Mouse (Mus musculus): Measurements from ENCODE around the gene Commd7. TPM values are rescaled to one million over a fixed set of nuclear protein-coding genes. Genes with fewer than 3 reads are reported as not detected.

The Commd7 gene
- total RNA-seq, 2 experiments from 2014 or later: 27.4 to 31.8 TPM

GRCm38 (mm10) chr2:153633259-153633658 lies 678 bp upstream of the Commd7 start:
- DNase-seq (ENCODE audit: low spot score in 2 of 2): no peak
- intact Hi-C loops (cut with DNase I): no loop called here

- intact Hi-C loops (cut with DNase I): no loop called here
- DNase-seq (ENCODE audit: low spot score in 2 of 2): no peak
These were observed 268 bp upstream of the Commd7 start for GRCm38 (mm10) chr2:153632871-153633226.

- intact Hi-C loops (cut with DNase I): no loop called here
- DNase-seq (ENCODE audit: low spot score in 2 of 2): no peak
These were observed 1.6 kb downstream of the Commd7 start for GRCm38 (mm10) chr2:153630950-153631349.

- DNase-seq (ENCODE audit: low spot score in 2 of 2): no peak
- intact Hi-C loops (cut with DNase I): no loop called here
These were observed 10.1 kb downstream of the Commd7 start for GRCm38 (mm10) chr2:153622449-153622848.

GRCm38 (mm10) chr2:153618889-153619288 lies 13.7 kb downstream of the Commd7 start:
- DNase-seq (ENCODE audit: low spot score in 2 of 2): no peak
- intact Hi-C loops (cut with DNase I): no loop called here

- intact Hi-C loops (cut with DNase I): no loop called here
- DNase-seq (ENCODE audit: low spot score in 2 of 2): no peak
These were observed 14.1 kb downstream of the Commd7 start for GRCm38 (mm10) chr2:153618439-153618838.

- intact Hi-C loops (cut with DNase I): no loop called here
- DNase-seq (ENCODE audit: low spot score in 2 of 2): no peak
These were observed 15.7 kb downstream of the Commd7 start for GRCm38 (mm10) chr2:153616893-153617292.

- intact Hi-C loops (cut with DNase I): no loop called here
- DNase-seq (ENCODE audit: low spot score in 2 of 2): no peak
These were observed 19.8 kb downstream of the Commd7 start for GRCm38 (mm10) chr2:153612594-153613281.

- no peak for DNase-seq (ENCODE audit: low spot score in 2 of 2)
- intact Hi-C loops (cut with DNase I): no loop called here
These were observed 20.8 kb downstream of the Commd7 start for GRCm38 (mm10) chr2:153611743-153612142.

GRCm38 (mm10) chr2:153611241-153611630 lies 21.3 kb downstream of the Commd7 start:
- intact Hi-C loops (cut with DNase I): no loop called here
- no peak for DNase-seq (ENCODE audit: low spot score in 2 of 2)

- peak in 1 of 2 experiments; percentile 35 for DNase-seq (ENCODE audit: low spot score in 2 of 2)
- intact Hi-C loops (cut with DNase I): no loop called here
These were observed 21.9 kb downstream of the Commd7 start for GRCm38 (mm10) chr2:153610426-153611240.

GRCm38 (mm10) chr2:153609548-153609947 lies 23.0 kb downstream of the Commd7 start:
- intact Hi-C loops (cut with DNase I): no loop called here
- DNase-seq (ENCODE audit: low spot score in 2 of 2): peak; percentile 82 to 85

- intact Hi-C loops (cut with DNase I): no loop called here
- DNase-seq (ENCODE audit: low spot score in 2 of 2): no peak
These were observed 23.5 kb downstream of the Commd7 start for GRCm38 (mm10) chr2:153609058-153609457.

- DNase-seq (ENCODE audit: low spot score in 2 of 2): no peak
These were observed 24.6 kb downstream of the Commd7 start for GRCm38 (mm10) chr2:153607870-153608515.

GRCm38 (mm10) chr2:153606421-153606820 lies 26.2 kb downstream of the Commd7 start:
- intact Hi-C loops (cut with DNase I): no loop called here

More at GRCm38 (mm10) chr2:153607870-153608515, 24.6 kb downstream of the Commd7 start:
- intact Hi-C loops (cut with DNase I): no loop called here

GRCm38 (mm10) chr2:153603724-153604123 lies 28.9 kb downstream of the Commd7 start:
- intact Hi-C loops (cut with DNase I): no loop called here
- no peak for DNase-seq (ENCODE audit: low spot score in 2 of 2)

More at GRCm38 (mm10) chr2:153606421-153606820, 26.2 kb downstream of the Commd7 start:
- no peak for DNase-seq (ENCODE audit: low spot score in 2 of 2)

GRCm38 (mm10) chr2:153600667-153601648 lies 31.6 kb downstream of the Commd7 start:
- intact Hi-C loops (cut with DNase I): no loop called here

GRCm38 (mm10) chr2:153600021-153600666 lies 32.4 kb downstream of the Commd7 start:
- peak; percentile 37 to 44 for DNase-seq (ENCODE audit: low spot score in 2 of 2)
- intact Hi-C loops (cut with DNase I): no loop called here

More at GRCm38 (mm10) chr2:153600667-153601648, 31.6 kb downstream of the Commd7 start:
- peak in 1 of 2 experiments; percentile 51 for DNase-seq (ENCODE audit: low spot score in 2 of 2)

GRCm38 (mm10) chr2:153597626-153598025 lies 35.0 kb downstream of the Commd7 start:
- no peak for DNase-seq (ENCODE audit: low spot score in 2 of 2)
- intact Hi-C loops (cut with DNase I): no loop called here
